Mouse (Mus musculus) embryo, embryonic 10.5 days (tissue): ENCODE data around the gene Rbm34.
"Not testable (repeated sequence)": the region's sequence is repeated elsewhere in the genome, so short reads cannot be mapped to it uniquely, and the experiment has no call there.

Experiments used
- DNase-seq: peaks from one replicate; pipeline ENCODE4 v3.0.0-alpha.2; 2015; ENCODE audit warnings: low spot score

Gene Rbm34

DNA sequence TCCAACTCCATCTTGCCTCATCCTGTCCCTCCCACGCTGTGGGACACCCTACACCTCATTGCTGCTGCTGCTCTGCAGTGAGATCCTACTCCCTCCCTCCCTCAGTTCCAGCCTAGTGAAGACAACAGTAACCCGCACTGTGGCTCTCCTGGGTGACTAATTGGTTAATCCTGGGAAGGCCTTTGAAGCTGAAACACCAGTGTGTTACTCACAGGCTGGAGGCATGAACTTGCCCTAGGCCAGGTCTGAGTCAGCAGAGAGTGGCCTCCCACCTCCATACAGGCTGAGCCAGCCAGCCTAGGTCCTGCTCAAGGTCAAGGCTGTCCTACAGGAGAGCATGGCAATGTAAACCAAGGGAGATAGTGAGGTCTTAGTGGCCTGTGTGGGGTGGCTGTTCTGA is 51.6 kb downstream of the Rbm34 start:
- no peak for DNase-seq

DNA sequence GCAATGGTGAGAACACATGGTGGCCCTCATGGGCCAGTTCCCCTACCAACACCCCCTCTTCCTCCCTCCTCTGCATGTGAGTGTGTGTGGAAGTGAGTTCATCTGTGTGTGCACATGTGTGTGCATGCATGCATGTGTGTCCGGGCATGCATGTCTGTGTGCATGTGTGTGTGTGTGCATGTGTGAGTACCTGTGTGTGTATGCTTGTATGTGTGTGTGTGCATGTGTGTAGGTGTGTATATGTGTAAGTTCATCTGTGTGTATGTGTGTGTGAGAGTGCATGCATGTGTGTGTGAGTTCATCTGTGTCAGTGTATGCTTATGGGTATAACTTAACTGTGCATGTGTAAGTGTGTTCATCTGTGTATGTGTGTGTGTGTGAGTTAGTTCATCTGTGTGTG is 52.5 kb downstream of the Rbm34 start:
- DNase-seq, result no peak

DNA sequence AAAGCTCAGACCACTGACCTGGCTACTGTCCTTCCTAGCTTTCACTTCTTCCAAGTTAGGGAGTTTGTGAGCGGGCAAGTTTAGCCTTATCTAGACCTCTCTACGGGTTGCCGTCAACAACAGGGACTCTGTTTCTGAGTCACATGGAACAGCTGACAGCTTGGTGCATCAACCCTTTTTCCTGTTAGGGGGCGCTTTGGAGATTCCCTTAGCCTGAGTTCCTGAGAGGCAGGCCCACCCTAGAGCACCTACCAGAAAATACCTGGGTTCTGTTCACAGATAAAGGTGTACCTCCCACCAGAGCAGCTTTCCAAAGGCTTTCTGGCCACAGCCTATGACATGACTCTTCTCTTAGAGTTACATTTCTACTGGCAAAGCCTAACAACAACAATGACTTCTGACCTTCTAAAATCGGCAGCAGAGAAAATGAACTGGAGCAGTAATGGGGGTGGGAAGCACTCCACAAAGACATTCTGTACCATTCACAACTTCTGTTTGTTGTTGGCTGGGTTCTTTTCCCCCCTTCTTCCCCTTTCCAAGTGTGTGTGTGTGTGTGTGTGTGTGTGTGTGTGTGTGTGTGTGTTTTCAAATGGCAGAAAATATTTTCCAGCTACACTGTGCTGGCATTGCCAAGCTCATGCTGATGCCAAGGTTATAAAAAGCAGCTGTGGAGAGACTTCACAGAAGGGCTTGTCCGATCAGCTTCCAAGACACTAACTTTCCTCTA is 53.5 kb downstream of the Rbm34 start:
- no peak for DNase-seq

DNA sequence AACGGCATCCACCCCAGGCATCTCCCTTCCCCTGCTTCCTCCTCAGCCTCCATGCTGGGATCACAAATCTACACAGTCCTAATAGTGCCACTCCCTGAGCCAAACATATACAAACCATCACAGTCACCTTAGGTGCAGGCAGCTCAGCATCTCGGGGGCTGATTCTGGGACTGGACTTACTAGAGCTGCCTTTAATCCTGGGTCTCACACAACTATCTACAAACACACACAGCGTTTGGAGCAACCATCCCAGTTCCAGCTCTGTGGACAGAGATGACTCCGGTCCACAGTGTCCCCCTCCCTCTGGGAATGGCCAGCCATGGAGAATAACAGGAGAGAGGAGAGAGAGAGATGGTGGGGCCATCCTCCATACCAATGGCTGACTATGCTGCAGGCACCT is 54.3 kb downstream of the Rbm34 start:
- DNase-seq, result no peak

DNA sequence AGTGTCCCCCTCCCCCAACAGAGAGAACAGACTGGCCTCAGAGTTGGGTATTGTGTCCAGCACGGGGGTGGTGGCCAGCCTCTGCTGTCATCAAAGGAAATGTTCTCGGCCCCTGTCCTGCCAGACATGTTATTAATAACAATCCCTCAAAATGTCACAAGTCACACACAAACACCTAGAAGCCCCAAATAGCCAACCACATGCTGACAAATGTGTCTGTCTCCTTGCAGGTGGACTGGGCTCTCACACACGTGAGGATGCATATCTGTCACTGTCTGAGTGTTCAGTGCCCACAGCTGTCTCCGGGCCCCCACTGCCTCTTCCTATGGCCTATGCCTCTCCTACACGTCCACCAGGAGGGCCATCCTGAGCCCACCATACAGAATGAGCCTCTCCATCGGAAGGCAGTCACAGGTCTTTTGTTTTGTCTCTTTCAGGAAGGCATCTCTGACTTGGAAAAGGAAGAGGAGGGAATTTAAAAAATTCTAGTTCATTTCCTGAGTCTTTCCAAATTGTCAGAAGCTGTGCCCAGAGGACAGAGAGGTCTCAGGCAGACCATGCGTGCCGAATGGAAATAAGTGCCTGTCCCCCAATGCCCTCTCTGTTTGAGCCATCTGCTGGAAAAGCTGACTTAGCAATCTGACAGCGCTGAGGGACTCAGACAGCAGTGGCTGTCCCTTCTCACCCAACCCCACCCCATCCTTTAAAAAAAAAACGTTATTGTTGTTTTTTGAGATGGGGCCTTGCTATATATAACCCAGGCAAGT is 56.1 kb downstream of the Rbm34 start:
- DNase-seq, result no peak

DNA sequence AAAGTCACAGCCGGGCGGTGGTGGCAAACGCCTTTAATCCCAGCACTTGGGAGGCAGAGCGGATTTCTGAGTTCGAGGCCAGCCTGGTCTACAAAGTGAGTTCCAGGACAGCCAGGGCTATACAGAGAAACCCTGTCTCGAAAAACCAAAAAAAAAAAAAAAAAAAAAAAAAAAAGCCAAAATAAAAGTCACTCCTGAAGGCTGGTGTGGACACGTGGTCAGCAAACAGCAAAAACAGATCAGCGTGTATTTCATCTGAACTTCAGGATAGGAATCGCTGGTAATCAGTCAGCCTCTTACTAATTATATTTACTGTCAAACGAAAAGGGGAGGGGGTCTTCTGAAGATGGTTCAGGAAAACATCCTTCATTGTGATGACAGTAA is 56.8 kb downstream of the Rbm34 start:
- not testable (repeated sequence) for DNase-seq

DNA sequence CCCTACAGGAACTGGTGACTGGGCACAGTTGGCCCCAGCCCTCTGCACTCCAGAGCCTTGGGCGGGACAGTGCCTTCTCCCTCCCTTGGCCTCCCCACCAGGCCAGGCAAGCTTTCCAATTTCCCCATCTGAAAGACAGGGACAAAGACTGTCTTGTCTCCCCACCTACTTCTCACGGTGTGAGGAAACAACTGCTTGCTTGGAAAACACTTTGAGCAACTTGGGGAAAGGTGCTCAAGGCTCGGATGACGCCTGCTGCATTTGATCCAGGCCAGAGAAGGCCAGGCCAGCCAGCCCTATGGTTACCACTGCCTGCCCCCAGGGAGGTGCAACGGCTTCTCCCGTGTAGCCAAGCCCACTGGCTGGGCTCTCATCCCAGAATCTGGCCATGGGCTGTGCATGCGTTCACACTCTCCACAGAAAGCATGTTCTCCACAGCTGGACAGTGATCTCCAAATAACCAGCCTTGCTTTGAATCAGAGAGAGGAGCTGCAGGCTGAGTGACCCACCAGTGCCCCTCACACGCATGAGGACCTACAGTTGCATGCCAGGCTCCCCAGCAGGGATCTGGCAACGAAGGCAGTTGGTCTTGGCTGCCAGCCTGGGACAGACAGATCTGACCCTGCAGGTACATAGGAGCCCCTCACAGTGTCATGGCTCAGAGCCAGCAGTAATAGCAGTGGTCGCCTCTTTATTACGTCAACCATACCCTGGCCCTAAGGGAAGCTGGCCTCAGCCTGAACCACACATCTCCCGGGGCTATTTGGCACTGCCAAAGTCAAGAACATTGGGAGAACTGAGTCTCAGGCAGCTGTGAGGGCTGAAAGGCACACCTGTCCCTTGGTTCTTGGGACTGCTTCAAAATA is 57.4 kb downstream of the Rbm34 start:
- DNase-seq, result no peak

DNA sequence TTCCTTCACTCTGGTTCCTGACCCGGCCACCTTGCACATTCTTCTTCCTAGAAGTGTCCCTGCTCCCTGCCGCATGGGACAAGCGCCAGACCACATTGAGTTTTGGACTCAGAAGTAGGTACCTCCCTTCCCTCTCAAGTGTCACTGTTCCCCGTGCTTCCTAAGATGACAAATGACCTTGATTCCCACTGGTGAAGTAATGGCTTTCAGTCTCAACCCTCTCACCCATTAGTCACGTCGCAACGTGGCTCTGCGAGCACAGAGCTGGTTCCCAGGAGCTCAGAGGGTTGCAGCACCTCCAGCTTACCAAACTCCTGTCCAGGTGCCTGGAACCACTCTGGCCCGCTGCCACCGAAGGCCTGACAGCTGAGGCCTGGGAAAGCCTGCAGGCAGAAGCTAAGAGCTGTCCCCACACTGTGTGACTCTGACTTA is 61.5 kb downstream of the Rbm34 start:
- DNase-seq, result no peak

DNA sequence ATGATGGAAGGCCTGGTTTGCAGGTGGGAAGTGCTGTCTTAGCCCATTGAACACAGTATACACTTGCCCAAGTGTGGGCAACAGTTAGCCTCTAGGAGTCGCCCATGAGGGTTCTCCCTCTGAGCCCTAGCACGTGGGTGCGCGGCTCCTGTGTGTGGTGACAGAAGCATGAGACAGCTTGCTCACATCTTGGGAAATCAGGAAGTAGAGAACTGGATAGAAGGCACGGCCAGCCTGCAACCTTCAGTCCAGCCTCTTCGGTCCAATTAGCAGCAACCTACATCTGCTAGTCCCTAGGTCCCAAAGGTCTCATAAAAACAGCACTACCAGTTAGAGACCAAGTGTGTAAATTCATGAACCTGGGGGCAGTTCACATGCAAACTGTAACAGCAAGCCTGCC is 62.1 kb downstream of the Rbm34 start:
- no peak for DNase-seq

DNA sequence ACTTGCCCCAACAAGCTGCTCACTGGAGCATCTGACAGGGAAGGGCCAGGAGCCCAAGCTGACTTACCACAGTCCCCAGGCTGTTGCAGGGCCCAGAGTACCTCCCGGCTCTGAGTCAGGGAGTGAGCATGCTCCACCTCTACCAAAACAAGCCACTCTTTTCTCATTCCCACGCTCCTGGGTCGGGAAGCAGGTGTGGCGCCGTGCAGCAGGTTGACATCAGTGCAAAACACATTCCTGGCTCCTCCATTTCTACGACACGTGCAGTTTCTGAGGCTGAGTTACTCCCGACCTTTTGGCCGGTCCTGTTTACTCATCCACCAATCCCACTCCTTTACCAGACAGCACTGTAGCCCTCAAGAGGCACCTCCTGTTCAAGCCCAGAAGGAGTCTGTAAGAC is 62.9 kb downstream of the Rbm34 start:
- DNase-seq, result no peak

DNA sequence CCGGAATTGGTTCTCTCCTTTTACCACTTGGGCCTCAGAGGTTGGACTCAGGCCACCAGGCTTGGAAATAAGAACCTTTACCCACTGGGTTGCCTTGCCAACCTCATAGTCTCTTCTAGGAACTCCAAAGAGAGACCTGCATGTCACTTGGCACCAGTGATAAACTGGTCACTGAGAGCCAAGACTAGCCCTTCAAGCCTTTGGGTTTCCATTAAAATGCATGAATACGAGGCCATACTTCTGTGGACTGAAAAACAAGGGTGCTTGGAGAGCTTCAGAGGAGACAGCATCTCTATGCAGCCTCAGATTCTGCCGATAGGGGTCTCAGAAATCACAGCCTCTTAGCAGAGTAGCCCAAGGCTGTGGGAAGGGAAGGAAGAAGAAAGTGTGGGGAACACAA is 63.5 kb downstream of the Rbm34 start:
- no peak for DNase-seq

DNA sequence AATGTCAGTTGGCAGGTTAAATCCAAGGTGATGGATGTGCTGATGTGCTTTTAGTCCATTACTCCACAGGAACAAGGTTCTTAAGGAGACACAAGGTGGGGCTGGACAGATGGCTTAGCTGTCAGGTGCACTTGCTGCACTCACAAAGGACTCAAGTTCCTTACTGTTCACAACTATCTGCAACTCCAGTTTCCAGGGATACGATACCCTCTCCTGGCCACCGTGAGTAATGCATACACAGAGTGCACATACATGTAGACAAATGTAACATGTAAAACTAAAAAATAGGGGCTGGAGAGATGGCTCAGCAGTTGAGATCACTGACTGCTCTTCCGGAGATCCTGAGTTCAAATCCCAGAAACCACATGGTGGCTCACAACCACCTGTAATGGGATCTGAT is 65.5 kb downstream of the Rbm34 start:
- DNase-seq, result peak; percentile 56

DNA sequence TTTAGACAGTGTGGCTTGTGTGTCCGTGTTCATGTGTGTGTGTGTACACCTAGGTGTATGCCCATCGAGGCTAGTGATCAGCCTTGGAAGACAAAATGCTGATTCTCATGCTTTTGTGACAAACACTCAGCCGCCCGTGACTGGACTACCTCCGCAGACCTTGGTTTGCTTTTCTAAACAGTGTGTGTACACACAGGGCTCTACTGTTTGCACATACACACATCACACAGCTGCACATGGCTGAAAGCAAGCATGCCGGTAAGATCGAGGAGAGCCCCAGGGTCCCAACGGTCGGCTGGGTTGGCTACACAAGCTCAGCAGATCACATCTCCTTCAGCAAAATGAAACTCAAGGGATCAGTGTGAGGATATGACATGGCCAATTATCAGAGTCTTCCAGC is 66.9 kb downstream of the Rbm34 start:
- DNase-seq, result no peak

DNA sequence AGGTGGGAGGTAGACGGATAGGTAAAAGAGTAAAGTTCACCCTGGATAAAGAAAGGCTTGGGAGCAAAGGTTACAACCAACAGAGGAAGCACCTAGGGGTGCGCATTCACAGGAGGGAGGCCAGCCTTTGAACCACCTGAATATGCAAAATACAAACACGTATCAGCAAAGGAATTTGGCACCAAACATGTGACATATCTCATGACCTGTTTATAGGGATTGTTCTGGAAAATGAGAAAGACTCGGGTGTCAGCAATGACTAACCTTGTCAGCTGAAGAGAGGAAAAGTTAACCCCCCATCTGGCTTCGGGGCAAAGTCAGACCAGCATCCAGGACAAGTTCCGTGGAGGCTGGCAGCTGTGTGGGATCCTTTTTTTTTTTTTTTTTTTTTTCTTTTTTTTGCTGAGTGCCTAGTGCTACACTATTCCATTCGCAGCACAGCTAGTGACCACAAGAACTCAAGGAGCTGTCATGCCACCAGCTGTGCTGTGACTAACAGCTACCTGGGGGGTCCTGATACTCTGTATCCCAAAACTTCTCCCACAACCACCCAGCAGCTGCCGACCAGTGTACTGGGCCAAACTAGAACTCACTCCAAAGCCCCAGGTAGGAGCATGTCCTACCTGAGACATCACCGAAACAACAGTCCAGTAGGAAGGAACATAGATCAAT is 67.5 kb downstream of the Rbm34 start:
- DNase-seq, result no peak

DNA sequence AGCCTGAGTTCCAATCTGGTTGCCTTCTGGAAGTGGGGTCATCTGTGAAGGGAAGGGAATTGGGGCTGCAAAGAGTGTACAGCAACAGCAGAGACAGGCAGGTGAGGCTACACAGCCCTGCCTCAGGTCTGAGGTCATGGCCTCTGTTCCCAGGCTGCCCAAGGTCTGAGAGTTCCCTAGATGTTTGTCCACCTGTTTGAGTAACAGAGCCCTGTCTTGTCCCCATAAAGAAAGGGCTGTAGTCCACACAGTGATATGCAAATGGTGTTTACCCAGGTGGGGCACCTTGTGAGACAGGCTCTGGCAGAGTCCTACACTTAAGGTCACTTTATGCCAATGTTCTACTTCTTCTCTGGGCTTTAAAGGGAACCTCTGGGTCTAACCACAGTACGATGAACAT is 69.3 kb downstream of the Rbm34 start:
- DNase-seq, result no peak

DNA sequence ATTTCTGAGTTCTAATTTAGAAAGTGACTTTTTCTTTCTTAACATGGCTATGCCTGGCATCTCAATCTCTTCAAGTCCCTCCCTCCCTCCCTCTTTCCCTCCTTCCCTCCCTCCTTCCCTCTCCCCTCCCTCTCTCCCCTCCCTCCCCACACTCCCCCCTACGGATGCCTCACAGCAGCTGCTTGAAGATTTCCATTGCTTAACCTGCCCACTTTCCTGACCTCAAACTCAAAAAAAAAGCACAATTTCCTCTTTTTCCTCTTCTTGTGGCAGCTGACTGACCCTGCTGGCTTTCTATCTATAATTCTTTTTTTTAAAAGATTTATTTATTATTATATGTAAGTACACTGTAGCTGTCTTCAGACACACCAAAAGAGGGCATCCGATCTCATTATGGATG is 69.8 kb downstream of the Rbm34 start:
- no peak for DNase-seq
